ENCODE assay signal across 14 mouse cellular contexts in the genomic region with DNA sequence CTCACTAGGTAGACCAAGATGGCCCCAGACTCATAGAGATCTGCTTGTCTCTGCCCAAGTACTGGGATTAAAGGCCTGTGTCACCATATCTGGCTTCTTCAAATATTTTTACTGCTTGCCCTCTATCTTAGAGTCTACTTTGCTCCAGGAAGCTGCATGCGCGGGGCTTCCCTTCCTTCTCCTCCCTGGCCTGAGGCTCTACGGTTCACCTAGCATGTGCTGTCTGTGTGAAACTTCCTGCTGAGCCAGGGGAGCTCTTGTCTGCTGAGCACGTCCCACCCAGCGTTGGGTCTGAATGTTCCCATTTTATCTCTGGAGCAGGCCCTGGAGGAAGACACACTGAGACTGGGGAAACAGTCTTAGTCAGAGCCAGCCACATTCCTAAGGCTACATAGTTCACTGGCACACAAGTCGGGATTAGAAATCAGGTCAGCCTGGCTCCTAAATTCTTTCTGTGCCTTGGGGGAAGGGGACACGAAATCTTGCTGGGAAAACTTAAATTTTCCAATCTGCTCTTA. TPM values are rescaled to one million over a fixed set of nuclear protein-coding genes. Genes with fewer than 3 reads are reported as not detected.
DNase-seq lines count a peak whose midpoint lies in the region; ATAC-seq lines count a peak whose summit lies in the region.
"Had no signal": no experiment of that assay in that cellular context is flagged by ENCODE, and none has a peak within 500 bp of the region (broad histone marks: within the 10 kb centered on the region; RNA-seq: fewer than 3 reads in every experiment).

No protein-coding gene starts in this region.

- 0 out of 2 replicates have a peak, but pooled peaks cover 8% of the 10 kb centered on the region for H3K4me1 ChIP-seq in kidney, embryonic 16.5 days (ENCODE audit: insufficient read depth, low read length)
- H3K4me1 ChIP-seq: forebrain, embryonic 10.5 days had no signal

- no peaks in the 10 kb centered on the region for H3K36me3 ChIP-seq in kidney, embryonic 16.5 days (ENCODE audit: insufficient read depth, low read length)
- H3K36me3 ChIP-seq: forebrain, embryonic 10.5 days; heart, embryonic 13.5 days; hindbrain, embryonic 10.5 days had no signal

- DNase-seq in kidney, adult 18-20 months, result no peak
- DNase-seq in thymus, postnatal 4 days, result peak; percentile 36
- no peak for DNase-seq in thymus, postnatal 25 days
- DNase-seq in yolk sac, embryonic 10.5 days (ENCODE audit: low spot score), result peak; percentile 20
- DNase-seq in right cerebral cortex, adult 18-20 months, result no peak
- DNase-seq: cerebellum, postnatal 14 days; kidney, postnatal 10 days had no signal

- ATAC-seq in kidney, embryonic 16.5 days (ENCODE audit: low FRiP score, low TSS enrichment), result no peak
- peak; percentile 28; the same call in 1 of the 2 replicates for ATAC-seq in granulocyte monocyte progenitor cell, adult 5-6 weeks (replicated peaks; ENCODE audit: poor library complexity, severe bottlenecking)

- 0 out of 2 replicates have a peak overlapping the region, but pooled peaks have one; percentile 17 for H3K27ac ChIP-seq in kidney, embryonic 16.5 days (ENCODE audit: low read length)
- H3K27ac ChIP-seq: forebrain, embryonic 10.5 days; heart, embryonic 13.5 days; hindbrain, embryonic 10.5 days; stomach, postnatal 0 days had no signal

- H3K4me3 ChIP-seq in kidney, embryonic 16.5 days (ENCODE audit: low read length), result no peak overlapping the region
- H3K4me3 ChIP-seq: forebrain, embryonic 10.5 days; heart, embryonic 13.5 days; hindbrain, embryonic 10.5 days had no signal

- H3K9ac ChIP-seq in kidney, embryonic 16.5 days (replicated peaks; ENCODE audit: low read length), result no peak overlapping the region
- H3K9ac ChIP-seq: heart, embryonic 13.5 days had no signal

- 42% methylated on average over 7 of the region's 7 CpGs for WGBS in kidney, embryonic 16.5 days

- H3K9me3 ChIP-seq in kidney, embryonic 16.5 days (ENCODE audit: low read length), result peaks cover under 1% of the 10 kb centered on the region; the same call in 1 of the 2 replicates
- H3K9me3 ChIP-seq: forebrain, embryonic 10.5 days; heart, embryonic 13.5 days; hindbrain, embryonic 10.5 days had no signal

- no peaks in the 10 kb centered on the region for H3K27me3 ChIP-seq in kidney, embryonic 16.5 days (ENCODE audit: insufficient read depth, low read length)
- H3K27me3 ChIP-seq: heart, embryonic 13.5 days had no signal

- H3K4me2 ChIP-seq in kidney, embryonic 16.5 days (replicated peaks; ENCODE audit: low read depth, low read length), result no peak overlapping the region
- H3K4me2 ChIP-seq: heart, embryonic 13.5 days; liver, embryonic 11.5 days had no signal

RNA-seq across cellular contexts. Expression of gene Car12, which starts 43.9 kb away (rescaled TPM):
- 27.7 and 30.7 TPM in 2 replicates for polyA plus RNA-seq in kidney, embryonic 16.5 days (2015; fragmentation: Nextera tagmentation; extraction: Ambion mirVana)
- total RNA-seq in granulocyte monocyte progenitor cell, adult 5-6 weeks (2014; fragmentation: Nextera tagmentation), result 2.6 and 4.3 TPM in 2 replicates
- total RNA-seq in granulocyte monocyte progenitor cell, adult 5-6 weeks (2017), result 1.4 and 3.2 TPM in 2 replicates

Comparison
In these comparisons a context has a peak if more than half of its experiments do, and no peak if none do; other contexts are left out.
1. DNase-seq: peak in thymus, postnatal 4 days (single experiment) and yolk sac, embryonic 10.5 days (single experiment); none in kidney, adult 18-20 months (single experiment), thymus, postnatal 25 days (single experiment) and right cerebral cortex, adult 18-20 months (single experiment).